Comparison of ENCODE assay signal across 7 mouse cellular contexts in genomic region chr8:106935899-106936477, GRCm38 (mm10). TPM values are rescaled to one million over a fixed set of nuclear protein-coding genes. Genes with fewer than 3 reads are reported as not detected.
DNase-seq lines count a peak whose midpoint lies in the region; ATAC-seq lines count a peak whose summit lies in the region.

No protein-coding gene starts in this region.

- intact Hi-C loops in gastrocnemius, postnatal 14 days (cut with DNase I; ENCODE audit: low total_unique reads): no loop called here

- H3K9me3 ChIP-seq in intestine, embryonic 16.5 days (ENCODE audit: control insufficient read depth, low read length): no peaks in the 10 kb centered on the region
- no peaks in the 10 kb centered on the region for H3K9me3 ChIP-seq in limb, embryonic 15.5 days
- H3K9me3 ChIP-seq in midbrain, embryonic 15.5 days: no peaks in the 10 kb centered on the region

- H3K4me1 ChIP-seq in intestine, embryonic 16.5 days (ENCODE audit: control insufficient read depth, insufficient read depth, low read length): peaks cover 21% of the 10 kb centered on the region
- peaks cover 44% of the 10 kb centered on the region for H3K4me1 ChIP-seq in limb, embryonic 15.5 days
- H3K4me1 ChIP-seq in midbrain, embryonic 15.5 days: peaks cover 28% of the 10 kb centered on the region

- H3K4me2 ChIP-seq in intestine, embryonic 16.5 days (ENCODE audit: low read depth, low read length): peak overlapping the region; percentile 90
- H3K4me2 ChIP-seq in limb, embryonic 15.5 days: peak overlapping the region; percentile 69
- H3K4me2 ChIP-seq in midbrain, embryonic 15.5 days: peak overlapping the region; percentile 86

- 0% methylated on average over 76 of the region's 76 CpGs for WGBS in intestine, embryonic 16.5 days
- WGBS in limb, embryonic 15.5 days: under 1% methylated on average over 75 of the region's 76 CpGs
- WGBS in midbrain, embryonic 15.5 days: under 1% methylated on average over 67 of the region's 76 CpGs

- H3K4me3 ChIP-seq in intestine, embryonic 16.5 days (ENCODE audit: low read length): peak overlapping the region; percentile 95
- H3K4me3 ChIP-seq in limb, embryonic 15.5 days: peak overlapping the region; percentile 93
- peak overlapping the region; percentile 68 for H3K4me3 ChIP-seq in midbrain, embryonic 15.5 days

- H3K27ac ChIP-seq in intestine, embryonic 16.5 days (ENCODE audit: low read length): peak overlapping the region; percentile 90
- H3K27ac ChIP-seq in limb, embryonic 15.5 days: peak overlapping the region; percentile 93
- H3K27ac ChIP-seq in midbrain, embryonic 15.5 days: peak overlapping the region; percentile 85

- ATAC-seq in activated CD4-positive, CD25-positive, alpha-beta regulatory T cell, adult 4 months: peak; percentile 32
- ATAC-seq in intestine, embryonic 16.5 days: peak; percentile 66
- ATAC-seq in limb, embryonic 15.5 days (ENCODE audit: insufficient number of reproducible peaks, low FRiP score, low TSS enrichment, low read depth): peak; percentile 69
- peak; percentile 81 for ATAC-seq in midbrain, embryonic 15.5 days (replicated peaks)

- H3K36me3 ChIP-seq in intestine, embryonic 16.5 days (ENCODE audit: control insufficient read depth, insufficient read depth, low read length): no peaks in the 10 kb centered on the region
- no peaks in the 10 kb centered on the region for H3K36me3 ChIP-seq in limb, embryonic 15.5 days
- no peaks in the 10 kb centered on the region for H3K36me3 ChIP-seq in midbrain, embryonic 15.5 days (replicated peaks)

- H3K9ac ChIP-seq in intestine, embryonic 16.5 days (ENCODE audit: low read depth, low read length): peak overlapping the region; percentile 94
- peak overlapping the region; percentile 95 for H3K9ac ChIP-seq in limb, embryonic 15.5 days
- peak overlapping the region; percentile 71 for H3K9ac ChIP-seq in midbrain, embryonic 15.5 days

- H3K27me3 ChIP-seq in intestine, embryonic 16.5 days (replicated peaks; ENCODE audit: control insufficient read depth, insufficient read depth, low read length): no peaks in the 10 kb centered on the region
- H3K27me3 ChIP-seq in limb, embryonic 15.5 days: no peaks in the 10 kb centered on the region; the same call in 1 of the 2 replicates
- H3K27me3 ChIP-seq in midbrain, embryonic 15.5 days (replicated peaks): peaks cover 11% of the 10 kb centered on the region; the same call in 1 of the 2 replicates

- DNase-seq in cerebellum, adult 9-11 months: peak; percentile 73
- peak; percentile 59 for DNase-seq in gastrocnemius, postnatal 14 days
- DNase-seq in spleen, postnatal 10 days (ENCODE audit: low spot score in 2 of 2): peak; percentile 40 to 48

RNA-seq across cellular contexts. Expression of gene Sntb2, which starts 0.4 kb away (rescaled TPM):
- 1 to 10 TPM; 3.1 to 6.1 TPM for polyA plus RNA-seq in activated CD4-positive, CD25-positive, alpha-beta regulatory T cell, adult 4 months (2017; shearing (Covaris generic))
- 10 to 100 TPM; 11.0 to 13.9 TPM for total RNA-seq in gastrocnemius, postnatal 14 days (2021)
- polyA plus RNA-seq in intestine, embryonic 16.5 days (2015; fragmentation: Nextera tagmentation; extraction: Ambion mirVana): 8.5 and 9.1 TPM in 2 replicates
- 14.9 and 17.8 TPM in 2 replicates for polyA plus RNA-seq in limb, embryonic 15.5 days (2015; fragmentation: Nextera tagmentation; extraction: Ambion mirVana)
- polyA plus RNA-seq in midbrain, embryonic 15.5 days (2015; fragmentation: Nextera tagmentation; extraction: Ambion mirVana): 5.2 and 5.8 TPM in 2 replicates

RNA-seq across cellular contexts. Expression of gene Utp4, which starts 42.6 kb away (rescaled TPM):
- 10 to 100 TPM; 40.0 to 54.3 TPM for polyA plus RNA-seq in activated CD4-positive, CD25-positive, alpha-beta regulatory T cell, adult 4 months (2017; shearing (Covaris generic))
- total RNA-seq in gastrocnemius, postnatal 14 days (2021): 10 to 100 TPM; 15.7 to 19.5 TPM
- polyA plus RNA-seq in intestine, embryonic 16.5 days (2015; fragmentation: Nextera tagmentation; extraction: Ambion mirVana): 56.6 and 66.6 TPM in 2 replicates
- 62.5 and 64.0 TPM in 2 replicates for polyA plus RNA-seq in limb, embryonic 15.5 days (2015; fragmentation: Nextera tagmentation; extraction: Ambion mirVana)
- polyA plus RNA-seq in midbrain, embryonic 15.5 days (2015; fragmentation: Nextera tagmentation; extraction: Ambion mirVana): 42.6 and 44.6 TPM in 2 replicates

Comparison
In these comparisons a context has a peak if more than half of its experiments do, and no peak if none do; other contexts are left out.
1. Peak in every context shown above with its lines: DNase-seq, ATAC-seq, H3K4me3 ChIP-seq and H3K27ac ChIP-seq.